Mouse (Mus musculus) adipocyte (in vitro differentiated cells): ENCODE data around the gene Hmga1b.
"Not testable (repeated sequence)": the region's sequence is repeated elsewhere in the genome, so short reads cannot be mapped to it uniquely, and the experiment has no call there.

Experiments
- DNase-seq: peaks from one replicate; pipeline ENCODE4 v3.0.0-alpha.2; 2016; ENCODE audit warnings: low spot score

Hmga1b gene

DNA sequence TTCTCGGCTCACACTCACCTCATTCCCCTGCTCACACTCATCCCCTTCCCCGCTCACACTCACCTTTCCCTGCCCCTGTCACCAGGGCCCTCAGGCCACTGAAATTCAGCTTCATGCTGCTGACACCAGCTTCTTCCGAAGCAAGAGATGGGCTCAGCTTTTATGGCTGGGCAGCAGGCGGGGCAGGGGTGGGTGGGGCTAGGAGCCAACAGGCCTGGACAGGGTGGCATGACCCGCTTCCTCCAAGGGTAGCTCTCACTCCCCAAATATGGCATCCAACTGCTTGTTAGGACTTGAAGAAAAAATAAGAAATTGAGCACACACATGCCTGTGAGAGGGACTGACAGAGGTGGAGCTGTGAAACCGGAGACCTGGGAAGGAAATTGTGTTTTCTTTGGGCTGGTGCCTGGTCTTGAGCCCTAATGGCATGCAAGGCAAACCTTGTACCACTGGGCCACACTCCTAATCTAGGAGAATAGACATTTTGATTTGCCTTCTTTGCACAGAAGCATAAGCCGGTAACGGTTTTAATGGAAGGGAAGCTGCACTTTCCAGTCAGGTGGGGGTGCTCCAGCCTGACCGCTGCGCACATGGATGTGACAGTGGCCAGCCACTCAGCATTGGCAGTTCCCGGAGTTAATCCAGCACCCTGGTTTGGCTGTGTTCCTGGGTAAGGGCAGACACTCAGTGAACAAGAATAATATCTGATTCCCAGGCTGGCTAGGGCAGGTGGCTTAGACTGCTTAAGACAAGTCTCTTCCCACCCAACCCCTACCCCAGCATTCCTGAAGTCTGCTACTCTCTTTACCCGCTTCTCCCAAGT is 30.5 kb upstream of the Hmga1b start, which contains the start of gene Cbr2:
Cbr2 (minus strand) TSS at position 257 of the 823 bp plus-strand sequence.
- peak; percentile 97 for DNase-seq

DNA sequence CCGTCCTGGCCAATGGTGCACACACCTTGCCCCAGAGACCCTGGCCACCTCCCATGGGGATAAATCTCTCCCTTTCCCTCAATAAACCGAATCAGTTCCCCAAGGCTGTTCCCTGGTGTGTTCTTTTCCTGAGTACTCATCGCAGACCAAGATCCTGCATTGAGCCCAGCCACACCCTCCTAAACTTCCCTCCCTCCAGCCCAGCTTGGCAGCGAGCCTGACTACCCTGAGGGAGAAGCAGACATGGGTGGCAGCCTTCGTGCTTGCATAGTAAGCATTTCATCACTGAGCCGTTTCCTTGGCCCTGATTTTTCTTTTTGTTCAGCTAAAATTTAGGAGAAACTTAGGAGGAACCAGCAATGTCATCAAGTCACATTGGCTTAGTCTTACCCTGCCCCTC is 29.1 kb upstream of the Hmga1b start:
- peak; percentile 84 for DNase-seq

DNA sequence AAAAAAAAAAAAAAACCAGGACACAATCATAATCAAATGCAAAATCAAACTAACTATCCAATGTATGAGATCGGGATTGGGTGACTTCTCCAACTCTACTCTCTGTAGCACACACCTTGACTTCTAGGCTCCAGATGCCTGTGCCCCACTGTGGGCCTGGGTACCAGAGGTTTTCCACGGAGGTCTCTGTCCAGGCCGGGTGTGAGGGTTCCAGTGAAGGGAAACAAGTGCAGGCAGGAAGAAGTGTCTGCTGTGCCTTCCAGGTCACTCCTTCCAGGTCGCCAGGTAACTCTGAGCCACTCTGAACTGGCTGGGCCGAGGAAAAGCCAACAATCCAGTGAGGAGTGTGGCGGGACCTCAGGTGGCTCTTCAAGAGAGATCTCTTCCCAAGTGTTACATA is 26.2 kb upstream of the Hmga1b start:
- no peak for DNase-seq

DNA sequence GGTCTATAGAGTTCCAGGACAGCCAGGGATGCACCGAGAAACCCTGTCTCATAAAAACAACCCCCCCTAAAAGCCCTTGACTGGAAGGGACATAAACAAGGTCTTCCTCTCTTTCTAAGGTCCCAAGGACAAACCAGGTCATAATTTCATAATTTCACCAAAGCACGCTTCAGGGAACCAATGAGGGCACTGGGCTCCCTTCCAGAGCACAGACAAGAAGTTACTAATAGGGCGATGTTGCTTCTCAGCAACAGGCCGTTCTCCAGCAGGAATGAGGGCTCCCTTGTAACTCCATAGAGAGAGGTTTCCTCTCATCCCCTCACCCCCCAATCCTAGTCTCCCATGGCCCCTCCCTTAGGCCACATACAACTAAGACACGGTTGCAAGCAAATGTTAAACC is 21.6 kb upstream of the Hmga1b start:
- no peak for DNase-seq

DNA sequence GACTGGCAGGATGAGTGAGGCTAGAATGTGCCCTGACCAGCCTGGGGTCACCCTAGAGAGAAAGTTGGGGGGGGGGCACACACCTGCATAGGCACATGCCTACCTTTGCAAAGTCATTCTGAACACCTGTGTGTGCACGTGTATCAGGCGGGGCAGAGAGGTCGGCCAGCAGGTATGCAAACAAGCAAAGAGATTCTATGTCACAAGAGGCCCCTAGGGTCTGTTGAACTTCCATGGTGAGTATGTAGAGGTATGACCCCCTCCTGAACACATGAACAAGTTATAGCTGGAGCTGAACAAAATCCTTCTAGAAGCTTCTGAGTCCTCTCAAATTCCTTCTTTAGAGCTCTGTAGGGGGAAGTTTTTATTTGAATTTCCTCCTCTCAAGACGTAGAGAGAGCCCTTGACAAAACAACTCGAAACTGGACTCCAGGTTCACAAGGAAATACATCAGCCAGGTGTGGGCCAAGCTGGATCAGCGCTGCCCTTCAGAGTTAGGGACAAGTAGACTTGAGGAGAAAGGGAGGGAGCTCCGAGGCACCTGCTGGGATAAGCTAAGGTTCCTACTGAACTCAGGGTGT is 18.4 kb upstream of the Hmga1b start:
- DNase-seq, result no peak

DNA sequence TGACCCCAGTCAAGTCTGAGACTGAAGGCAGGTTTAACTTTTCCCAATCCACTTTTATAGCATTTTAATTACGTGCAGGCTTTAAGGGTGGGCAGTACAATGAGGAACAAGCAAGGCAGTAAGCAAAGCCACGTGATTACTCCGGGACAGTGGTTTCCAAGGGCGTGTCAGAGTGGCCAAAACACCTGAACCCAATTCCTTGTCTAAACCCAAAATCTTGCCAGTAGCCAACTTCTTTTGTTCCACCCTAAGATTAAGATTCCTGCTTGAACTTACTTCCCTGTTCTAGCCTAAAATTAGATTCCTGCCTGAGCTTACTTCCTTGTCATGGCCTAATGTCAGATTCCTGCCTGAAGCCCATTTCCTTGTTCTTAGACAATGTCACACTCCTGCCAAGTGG is 14.6 kb upstream of the Hmga1b start:
- no peak for DNase-seq

DNA sequence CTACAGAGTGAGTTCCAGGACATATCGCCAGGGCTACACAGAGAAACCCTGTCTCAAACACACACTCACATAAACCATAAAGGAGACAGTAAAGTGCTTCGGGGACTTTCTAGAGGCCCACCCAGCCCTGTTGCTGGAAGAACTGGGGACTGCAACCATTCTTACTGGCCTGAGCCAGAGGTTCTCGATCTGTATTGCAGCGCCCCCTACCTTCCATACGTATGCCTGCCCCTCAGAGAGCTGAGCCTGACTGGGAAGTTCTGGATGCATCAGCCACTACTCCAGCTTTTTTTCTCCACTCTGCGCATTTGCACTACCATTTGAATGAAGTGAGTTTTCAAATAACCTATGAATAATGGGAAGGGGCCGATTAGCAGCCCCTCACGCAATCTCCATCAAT is 13.2 kb upstream of the Hmga1b start:
- no peak for DNase-seq

DNA sequence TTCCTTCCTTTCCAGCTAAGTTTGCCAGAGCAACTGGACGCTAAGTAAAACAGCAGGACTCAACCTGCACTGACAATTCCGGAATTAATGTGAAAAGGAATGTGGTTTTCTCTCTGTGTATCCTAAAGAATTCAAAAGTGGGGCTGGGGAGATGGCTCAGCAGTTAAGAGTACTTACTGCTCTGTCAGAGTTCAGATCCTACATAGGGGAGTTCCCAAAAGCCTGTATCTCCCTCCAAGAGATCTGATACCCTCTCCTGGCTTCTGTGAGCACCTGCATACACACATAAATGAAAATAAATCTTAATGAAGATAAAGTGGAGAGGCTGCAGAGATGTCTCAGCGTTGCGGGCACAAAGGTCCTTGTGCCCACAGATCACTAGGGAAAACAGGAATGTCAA is 11.0 kb upstream of the Hmga1b start:
- DNase-seq, result no peak

DNA sequence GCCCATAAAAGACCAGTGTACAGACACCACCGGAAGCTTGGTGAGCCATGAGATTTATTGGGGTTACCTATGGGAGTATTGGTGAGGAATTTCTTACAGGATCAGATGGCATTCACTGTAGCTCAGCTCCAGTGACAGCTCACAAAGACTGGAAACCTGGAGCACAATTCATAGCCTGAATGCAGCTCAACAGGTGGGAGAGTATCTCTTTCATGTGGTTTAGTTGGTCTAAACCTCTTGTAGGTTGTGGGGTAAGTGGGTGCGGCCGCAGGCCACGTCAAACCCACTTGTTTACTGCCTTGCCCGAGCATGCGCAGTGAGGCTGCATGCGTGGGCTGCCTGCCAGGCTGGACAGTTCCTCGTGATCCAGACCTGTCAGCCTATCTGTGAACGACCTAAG is 2.4 kb upstream of the Hmga1b start:
- DNase-seq, result no peak

DNA sequence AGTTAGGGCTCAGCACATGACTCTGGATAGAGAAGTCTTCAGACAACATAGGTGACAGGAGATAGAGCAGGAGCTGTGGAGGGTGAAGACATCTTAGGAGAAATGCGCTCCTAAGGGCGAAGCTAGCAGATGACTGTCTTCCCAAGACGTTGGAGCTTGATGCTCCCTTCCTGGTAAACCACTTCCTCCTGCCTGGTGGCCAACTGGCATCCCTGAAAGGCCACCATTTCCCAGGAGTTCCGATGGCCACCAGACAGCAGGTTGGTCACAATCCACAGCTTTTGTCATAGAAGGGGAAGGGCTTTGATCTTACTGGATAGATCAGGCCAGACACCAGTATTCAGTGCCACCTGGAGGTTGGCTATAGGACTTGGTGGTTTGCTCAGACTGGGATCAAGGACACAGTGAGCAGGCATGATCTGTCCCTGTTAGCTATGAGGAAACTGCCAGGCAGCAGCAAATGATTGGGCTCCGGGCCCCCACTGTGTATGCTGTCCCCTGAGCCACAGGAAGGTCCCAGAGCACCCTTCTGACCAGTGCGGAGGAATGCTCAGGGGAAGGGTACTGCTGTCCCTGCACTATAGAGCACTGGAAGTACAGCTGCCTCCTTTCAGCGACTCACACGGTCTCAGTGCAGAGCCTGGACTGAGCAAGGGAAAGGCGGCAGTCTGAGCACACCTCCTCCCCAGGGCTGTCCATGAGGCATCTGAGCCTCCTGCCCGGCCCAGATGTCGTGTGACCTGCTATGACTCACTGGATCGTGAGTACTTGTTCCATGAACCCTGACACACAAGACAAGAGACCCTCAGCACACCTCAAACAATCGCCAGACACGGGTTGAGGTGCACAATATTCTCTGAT is 553 bp upstream of the Hmga1b start:
- no peak for DNase-seq

DNA sequence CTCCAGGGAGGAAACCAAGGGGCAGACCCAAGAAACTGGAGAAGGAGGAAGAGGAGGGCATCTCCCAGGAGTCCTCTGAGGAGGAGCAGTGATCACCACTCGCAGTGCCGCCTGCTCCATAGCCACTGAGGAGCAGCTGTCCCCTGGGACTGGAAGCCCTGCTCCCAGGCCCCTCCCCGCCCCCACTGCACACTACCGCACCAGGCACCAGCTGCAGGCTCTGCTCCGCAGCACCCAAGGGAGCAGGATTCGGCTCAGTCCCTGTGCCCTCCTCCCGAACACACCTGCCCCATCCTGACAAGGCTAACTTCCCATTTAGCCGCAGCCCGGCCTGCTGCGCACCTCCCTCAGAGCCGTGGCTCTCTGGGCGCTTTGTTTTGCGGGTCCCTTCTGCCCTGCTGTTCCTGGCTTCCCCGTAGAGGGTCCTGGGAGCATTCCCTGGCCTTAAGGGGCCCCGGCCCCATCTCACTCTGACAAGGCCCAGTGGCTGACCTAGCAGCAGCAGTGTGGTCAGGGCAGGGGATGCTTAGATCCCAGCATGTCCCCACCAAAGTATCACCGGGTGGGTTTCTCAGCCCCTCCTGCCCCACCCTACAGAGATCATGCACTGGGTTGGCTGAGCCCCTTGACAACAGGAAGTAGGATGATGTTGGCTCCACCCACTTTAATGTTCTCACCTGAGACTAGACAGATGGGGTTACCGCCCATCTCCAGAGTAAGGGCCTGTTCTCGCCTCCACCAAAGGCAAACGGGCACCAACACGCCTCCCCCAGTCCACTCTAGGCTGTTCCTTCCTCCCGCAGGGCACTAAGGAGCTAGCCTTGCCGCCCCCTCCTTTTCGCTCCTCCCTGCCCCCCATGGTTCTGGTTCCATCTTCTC is 766 bp downstream of the Hmga1b start:
- DNase-seq, result not testable (repeated sequence)

DNA sequence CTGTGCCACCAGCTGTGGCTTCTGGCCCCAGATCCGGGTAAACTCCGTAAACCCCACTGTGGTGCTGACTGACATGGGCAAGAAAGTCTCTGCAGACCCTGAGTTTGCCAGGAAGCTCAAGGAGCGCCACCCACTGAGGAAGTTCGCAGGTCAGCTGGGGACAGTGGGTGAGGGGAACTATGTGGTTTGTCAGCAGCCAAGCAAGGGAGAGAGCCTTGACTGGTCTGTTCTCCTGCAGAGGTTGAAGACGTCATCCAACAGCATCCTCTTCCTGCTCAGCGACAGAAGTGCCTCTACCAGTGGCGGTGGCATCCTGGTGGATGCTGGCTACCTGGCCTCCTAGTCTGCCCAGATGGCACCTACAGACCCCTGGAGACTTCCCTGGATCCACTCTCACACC is 4.4 kb downstream of the Hmga1b start:
- DNase-seq, result not testable (repeated sequence)

DNA sequence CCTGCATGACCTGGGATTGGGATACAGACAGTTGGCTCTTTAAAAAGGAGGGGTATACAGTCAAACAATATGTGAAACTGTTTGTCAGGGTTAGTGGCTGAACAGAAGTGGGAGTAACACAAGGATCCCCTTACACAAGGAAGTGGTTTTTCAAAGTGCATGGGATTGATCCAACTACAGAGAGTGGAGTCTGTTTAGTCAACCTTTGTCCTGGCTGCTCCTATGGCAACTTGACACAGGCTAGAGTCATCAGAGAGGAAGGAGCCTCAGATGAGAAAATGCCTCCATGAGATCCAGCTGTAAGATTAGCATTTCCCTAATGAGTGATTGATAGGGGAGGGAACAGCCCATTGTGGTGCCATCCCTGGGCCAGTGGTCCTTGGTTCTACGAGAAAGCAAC is 5.6 kb downstream of the Hmga1b start:
- DNase-seq, result peak; percentile 72

DNA sequence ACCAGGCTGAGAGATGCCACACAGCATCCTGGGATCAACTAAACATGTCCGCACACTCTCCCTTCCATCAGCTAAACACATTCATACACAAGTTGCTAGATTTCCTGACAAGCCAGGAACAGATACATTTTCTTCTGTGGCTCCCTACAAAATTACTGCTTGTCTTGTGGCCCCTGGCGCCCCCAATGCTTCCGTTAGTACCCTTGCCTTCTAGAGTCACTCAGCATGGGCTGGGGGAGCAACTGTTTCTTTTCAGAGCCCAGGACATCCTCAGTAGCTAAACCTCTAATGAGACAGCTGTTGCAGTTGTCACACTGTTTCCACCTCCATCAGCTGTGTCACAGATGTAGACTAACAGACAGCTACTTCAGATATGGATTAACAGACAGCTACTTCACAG is 10.2 kb downstream of the Hmga1b start:
- no peak for DNase-seq

DNA sequence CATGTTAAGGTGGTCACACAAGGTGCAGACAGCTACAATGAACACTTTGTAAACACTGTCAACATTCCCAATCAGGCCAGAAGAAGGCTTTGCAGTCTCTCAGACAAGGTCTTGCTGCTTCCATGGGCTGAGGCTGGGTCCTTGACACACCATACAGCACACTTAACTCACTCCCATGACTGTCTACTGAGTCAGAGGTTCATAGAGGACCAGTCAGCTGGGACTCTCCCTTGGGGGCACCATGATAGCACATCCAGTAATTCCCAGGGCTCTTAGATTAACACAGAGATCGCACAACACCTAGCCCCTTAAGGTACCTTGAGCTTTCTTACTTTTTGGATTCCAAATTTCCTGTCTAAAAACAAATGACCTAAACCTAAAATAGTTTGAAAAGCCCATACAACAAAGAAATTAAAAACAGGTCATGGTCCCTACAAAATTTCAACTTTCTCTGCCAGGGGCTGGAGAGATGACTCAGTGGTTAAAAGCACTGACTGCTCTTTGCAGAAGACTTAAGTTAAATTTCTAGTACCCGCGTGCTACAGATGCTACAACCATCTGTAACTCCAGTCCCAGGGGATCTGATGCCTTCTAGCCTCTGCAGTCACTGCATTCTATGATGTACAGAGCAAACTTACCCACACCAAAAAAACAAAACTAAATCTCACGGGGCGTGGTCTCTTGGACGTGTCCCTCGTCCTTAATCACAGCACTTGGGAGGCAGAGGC is 11.0 kb downstream of the Hmga1b start:
- DNase-seq, result no peak

DNA sequence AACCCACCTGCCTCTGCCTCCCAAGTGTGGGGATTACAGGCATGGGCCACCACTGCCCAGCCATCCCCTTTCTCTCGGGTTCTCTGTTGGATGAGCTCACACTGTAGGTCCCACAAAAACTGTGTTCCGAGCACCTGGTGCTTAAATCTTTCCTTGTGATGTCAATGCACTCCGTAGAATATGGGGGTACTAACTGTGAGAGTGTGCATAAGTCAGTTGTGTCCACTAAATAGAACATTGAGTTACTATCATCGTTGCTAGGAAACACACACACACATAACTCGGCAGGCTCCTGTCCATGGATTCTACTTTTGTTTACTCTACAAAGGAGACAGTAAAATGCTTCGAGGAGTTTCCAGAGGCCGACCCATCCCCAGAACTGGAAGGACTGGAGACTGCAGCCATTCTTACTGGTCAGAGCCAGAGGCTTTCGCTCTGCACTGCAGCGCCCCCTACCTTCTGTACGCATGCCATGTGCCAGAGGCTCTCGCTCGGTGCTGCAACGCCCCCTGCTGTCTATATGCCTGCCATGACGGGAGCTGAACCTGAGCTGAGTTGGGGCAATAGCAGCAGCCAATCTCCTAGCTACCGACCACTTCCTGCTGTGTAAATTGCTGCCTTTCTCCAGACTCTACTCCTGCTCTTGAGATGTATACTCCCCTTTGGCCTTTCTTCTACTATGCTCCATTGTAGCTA is 13.3 kb downstream of the Hmga1b start:
- DNase-seq, result peak; percentile 98

DNA sequence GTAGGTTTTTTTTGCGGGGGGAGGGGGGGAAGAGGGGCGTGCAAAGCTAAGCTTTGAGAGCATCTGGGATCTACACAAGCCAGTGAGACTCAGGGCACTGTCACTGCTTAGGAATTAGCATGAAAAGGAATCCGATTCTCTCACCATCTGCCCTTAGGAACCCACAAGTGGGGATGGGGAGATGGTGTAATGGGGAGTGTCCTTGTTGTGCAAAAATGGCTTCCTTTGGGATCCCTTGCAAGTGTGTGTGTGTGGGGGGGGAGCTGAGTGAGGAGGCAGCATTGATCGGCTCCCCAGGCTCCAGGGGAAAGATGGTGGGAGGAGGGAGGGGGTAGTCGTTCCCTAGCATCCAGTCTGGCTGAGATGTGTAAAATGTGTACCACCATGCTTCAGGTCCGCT is 14.5 kb downstream of the Hmga1b start:
- DNase-seq, result no peak

DNA sequence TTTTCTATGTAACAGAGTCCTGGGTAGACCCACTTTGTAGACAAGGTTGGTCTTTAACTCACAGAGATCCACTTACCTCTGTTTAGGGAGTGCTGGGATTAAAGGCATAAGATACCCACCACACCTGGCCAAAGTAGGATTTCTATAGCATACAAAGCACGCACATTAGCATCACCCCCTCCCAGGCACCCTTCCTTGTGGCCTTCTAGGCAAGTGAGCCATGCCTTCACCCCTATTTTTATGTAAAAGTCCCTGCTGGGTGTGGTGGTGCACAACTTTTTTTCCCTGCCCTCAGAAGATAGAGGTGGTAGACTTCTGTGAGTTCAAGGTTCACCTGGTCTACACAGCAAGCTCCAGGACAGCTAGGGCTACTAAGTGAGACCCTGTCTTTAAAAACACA is 17.3 kb downstream of the Hmga1b start:
- no peak for DNase-seq

DNA sequence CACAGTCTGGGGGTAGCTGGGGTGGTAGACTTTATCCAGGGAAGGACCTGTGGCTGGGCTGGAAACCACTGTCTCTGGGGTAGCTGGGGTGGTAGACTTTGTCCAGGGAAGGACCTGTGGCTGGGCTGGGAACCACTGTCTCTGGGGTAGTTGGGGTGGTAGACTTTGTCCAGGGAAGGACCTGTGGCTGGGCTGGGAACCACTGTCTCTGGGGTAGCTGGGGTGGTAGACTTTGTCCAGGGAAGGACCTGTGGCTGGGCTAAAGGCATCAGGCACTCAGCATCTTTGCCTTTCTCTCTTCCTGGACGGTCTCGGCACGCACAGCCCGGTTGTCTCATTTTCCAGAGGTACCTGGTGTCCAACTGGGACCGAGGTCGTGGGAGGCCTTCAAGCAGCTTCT is 18.8 kb downstream of the Hmga1b start:
- DNase-seq, result not testable (repeated sequence)

DNA sequence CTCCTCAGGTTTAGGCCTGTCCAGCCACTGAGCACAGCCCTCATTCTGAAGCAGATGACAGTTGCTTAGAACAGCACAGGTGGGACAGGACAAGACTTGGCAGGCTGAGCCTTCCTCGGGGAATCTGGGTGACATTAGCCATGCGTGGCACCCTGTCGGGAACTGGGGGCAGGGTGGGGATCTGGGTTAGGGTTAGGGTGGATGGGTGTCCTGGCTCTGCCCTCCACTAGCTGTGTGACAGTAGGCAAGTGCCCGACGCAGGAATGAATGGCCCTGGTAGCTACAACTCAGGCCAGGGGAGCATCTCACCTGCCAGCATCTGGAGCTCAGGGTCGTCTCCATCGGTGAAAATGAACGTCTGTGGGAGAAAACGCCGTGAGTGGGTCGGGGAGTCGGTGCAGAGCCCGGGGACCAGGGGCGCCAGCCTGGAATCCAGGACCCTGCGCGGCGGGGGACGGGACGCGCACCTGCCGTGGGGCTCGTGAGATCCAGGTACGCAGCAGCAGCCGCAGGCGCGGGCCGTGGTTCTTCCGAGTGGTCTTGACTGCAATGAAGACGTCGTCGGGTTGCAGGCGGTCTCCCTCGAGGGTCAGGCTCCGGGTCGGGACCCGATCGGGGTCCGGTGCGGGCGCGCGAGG is 21.0 kb downstream of the Hmga1b start:
- DNase-seq, result no peak
